Mouse (Mus musculus): ENCODE measurements around the gene Reps2. TPM values are rescaled to one million over a fixed set of nuclear protein-coding genes. Genes with fewer than 3 reads are reported as not detected.

The Reps2 gene
- polyA plus RNA-seq, 1 experiment from 2014 or later = 0.09 TPM

DNA sequence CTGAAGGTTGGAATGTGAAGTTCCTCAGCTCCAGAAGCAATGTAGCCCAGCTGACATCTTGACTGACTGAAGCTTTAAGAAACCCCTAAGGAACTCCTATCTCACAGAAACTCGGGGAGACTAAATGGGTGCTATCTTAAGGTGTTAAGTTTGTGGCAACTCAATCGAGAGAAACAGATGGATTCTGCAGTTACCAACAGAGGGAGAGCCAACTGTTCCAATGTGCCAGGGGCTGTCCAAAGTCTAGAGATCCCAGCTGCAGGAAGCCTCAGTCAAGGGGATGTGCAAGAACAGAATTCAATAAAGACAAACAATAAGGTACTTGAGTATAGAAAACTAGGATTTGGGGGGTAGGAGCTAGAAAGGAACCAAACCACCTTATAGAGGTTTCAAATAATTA is 8.3 kb downstream of the Reps2 start:
- no peaks in the 10 kb centered on the region for H3K36me3 ChIP-seq (replicated peaks)
- H3K27ac ChIP-seq = no peak overlapping the region
- WGBS = 66% methylated on average over 2 of the region's 2 CpGs
- no peaks in the 10 kb centered on the region for H3K9me3 ChIP-seq
- no peak overlapping the region for H3K4me3 ChIP-seq
- H3K27me3 ChIP-seq (ENCODE audit: poor library complexity, severe bottlenecking) = peaks cover 82% of the 10 kb centered on the region
- no peak for DNase-seq (ENCODE audit: extremely low spot score, low spot score)
- no peaks in the 10 kb centered on the region for H3K4me1 ChIP-seq

DNA sequence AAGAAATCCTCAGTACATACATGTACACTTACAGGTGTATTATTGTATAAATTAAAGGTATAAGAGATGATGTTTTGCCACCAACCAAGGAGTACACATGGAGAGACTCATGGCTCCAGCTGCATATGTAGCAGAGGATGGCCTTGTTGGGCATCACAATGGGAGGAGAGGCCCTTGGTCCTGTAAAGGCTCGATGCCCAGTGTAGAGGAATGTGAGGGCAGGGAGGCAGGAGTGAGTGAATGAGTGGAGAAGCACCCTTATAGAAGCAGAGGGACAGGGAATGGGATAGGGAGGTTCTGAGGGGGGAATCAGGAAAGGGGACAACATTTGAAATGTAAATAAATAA is 21.4 kb downstream of the Reps2 start:
- WGBS = 72% methylated on average over 1 of the region's 1 CpGs
- H3K4me3 ChIP-seq = no peak overlapping the region
- H3K4me1 ChIP-seq = no peaks in the 10 kb centered on the region
- no peaks in the 10 kb centered on the region for H3K9me3 ChIP-seq
- no peak overlapping the region for H3K27ac ChIP-seq
- H3K27me3 ChIP-seq (ENCODE audit: poor library complexity, severe bottlenecking) = peaks cover 35% of the 10 kb centered on the region
- H3K36me3 ChIP-seq (replicated peaks) = no peaks in the 10 kb centered on the region
- DNase-seq (ENCODE audit: extremely low spot score, low spot score) = no peak

DNA sequence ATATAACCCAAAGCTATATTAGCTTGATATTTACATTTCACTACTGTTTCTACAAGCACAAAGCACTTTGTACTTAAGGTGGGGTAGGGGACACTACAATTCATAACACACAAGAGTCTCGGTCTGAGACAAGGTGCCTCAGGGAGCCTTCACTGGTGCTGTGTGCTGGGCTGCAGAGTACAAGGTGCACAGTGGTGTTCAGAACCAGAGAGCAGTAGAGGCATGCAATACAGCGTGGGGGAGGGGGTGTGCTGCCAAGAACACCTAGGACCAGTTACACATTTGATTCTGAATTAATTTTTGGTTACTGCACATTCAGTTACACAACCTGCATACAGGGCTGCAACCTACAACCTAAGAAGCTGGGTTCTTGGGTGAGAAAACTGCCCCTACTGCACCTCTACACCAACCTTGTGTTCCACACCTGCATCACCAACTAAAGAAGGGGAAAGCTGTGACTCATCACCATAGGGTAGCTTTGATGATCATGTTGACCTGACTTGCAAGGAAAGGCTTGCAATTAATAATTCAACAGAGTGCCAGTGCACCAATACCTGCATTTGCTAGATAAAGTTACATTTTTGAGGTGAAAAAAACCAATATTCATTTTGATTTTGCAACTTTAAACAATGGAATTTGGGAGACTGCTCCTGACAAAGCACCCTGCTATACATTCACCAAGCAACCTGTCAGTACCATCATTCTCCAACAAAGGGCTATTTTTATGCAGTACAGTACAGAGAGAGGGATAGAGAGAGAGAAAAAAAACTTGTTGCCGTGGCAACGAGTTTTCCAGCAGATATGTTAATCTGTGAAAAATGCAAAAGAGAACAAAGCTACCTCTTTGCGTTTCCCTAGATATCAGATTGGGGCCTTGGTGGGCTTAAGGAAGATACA is 22.0 kb downstream of the Reps2 start:
- no peaks in the 10 kb centered on the region for H3K36me3 ChIP-seq (replicated peaks)
- no peaks in the 10 kb centered on the region for H3K4me1 ChIP-seq
- no peak for DNase-seq (ENCODE audit: extremely low spot score, low spot score)
- H3K9me3 ChIP-seq = no peaks in the 10 kb centered on the region
- peaks cover 35% of the 10 kb centered on the region for H3K27me3 ChIP-seq (ENCODE audit: poor library complexity, severe bottlenecking)
- no peak overlapping the region for H3K27ac ChIP-seq
- H3K4me3 ChIP-seq = no peak overlapping the region
- 82% methylated on average over 5 of the region's 5 CpGs for WGBS

- Histone ChIP-seq H3K27me3 (ENCODE audit: poor library complexity, severe bottlenecking) (peaks cover 46% of the 10 kb centered on the region), H3K27ac (no peak overlapping the region), H3K4me3 (no peak overlapping the region), H3K4me1 (no peaks in the 10 kb centered on the region), H3K9me3 (no peaks in the 10 kb centered on the region), H3K36me3 (replicated peaks) (no peaks in the 10 kb centered on the region)
- WGBS = 87% methylated on average over 2 of the region's 2 CpGs
- no peak for DNase-seq (ENCODE audit: extremely low spot score, low spot score)
These were observed 23.7 kb downstream of the Reps2 start for GRCm38 (mm10) chrX:162619705-162620104.

GRCm38 (mm10) chrX:162618547-162618946 is 24.9 kb downstream of the Reps2 start:
- Histone ChIP-seq H3K27ac (no peak overlapping the region), H3K9me3 (no peaks in the 10 kb centered on the region), H3K27me3 (ENCODE audit: poor library complexity, severe bottlenecking) (peaks cover 55% of the 10 kb centered on the region), H3K36me3 (replicated peaks) (no peaks in the 10 kb centered on the region), H3K4me3 (no peak overlapping the region), H3K4me1 (no peaks in the 10 kb centered on the region)
- 90% methylated on average over 3 of the region's 3 CpGs for WGBS
- no peak for DNase-seq (ENCODE audit: extremely low spot score, low spot score)

DNA sequence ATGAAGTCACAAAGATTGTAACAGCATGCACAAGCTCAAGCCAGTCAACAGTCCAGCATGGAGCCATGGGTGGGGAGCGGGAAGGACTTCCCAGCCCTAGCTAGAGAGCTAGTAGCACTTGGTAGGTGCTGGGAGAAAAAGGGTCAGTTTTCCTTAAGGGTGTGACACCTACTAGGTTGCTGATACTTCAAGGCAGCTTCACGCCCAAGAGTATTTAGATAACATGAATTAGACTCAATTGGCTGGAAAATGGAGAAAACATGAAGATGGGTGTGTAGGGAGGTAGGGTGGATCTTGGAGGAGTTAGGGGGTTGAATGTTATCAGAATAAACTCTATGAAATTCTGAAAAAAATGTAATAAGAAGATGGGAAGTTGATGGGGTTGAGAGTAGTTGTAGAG is 37.3 kb downstream of the Reps2 start:
- Histone ChIP-seq H3K36me3 (replicated peaks) (no peaks in the 10 kb centered on the region), H3K27ac (no peak overlapping the region), H3K9me3 (no peaks in the 10 kb centered on the region), H3K4me3 (no peak overlapping the region), H3K4me1 (no peaks in the 10 kb centered on the region), H3K27me3 (ENCODE audit: poor library complexity, severe bottlenecking) (peaks cover 67% of the 10 kb centered on the region)
- DNase-seq (ENCODE audit: extremely low spot score, low spot score) = no peak
- 87% methylated on average over 2 of the region's 2 CpGs for WGBS

DNA sequence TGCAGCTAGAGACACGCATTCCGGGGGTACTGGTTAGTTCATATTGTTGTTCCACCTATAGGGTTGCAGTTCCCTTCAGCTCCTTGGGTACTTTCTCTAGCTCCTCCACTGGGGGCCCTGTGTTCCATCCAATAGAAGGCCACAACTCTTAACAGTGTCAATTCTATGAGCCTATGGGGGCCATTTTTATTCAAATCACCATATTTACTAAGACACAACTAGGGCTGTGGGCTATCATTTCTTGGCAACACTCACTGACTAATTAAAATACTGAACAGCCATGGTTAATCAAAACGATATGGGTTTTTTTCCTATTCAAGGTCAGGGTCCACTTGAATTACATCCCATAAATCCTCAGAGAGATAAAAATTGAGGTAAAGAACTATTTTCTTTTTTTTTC is 43.8 kb downstream of the Reps2 start:
- no peak overlapping the region for H3K27ac ChIP-seq
- H3K36me3 ChIP-seq (replicated peaks) = no peaks in the 10 kb centered on the region
- no peak for DNase-seq (ENCODE audit: extremely low spot score, low spot score)

DNA sequence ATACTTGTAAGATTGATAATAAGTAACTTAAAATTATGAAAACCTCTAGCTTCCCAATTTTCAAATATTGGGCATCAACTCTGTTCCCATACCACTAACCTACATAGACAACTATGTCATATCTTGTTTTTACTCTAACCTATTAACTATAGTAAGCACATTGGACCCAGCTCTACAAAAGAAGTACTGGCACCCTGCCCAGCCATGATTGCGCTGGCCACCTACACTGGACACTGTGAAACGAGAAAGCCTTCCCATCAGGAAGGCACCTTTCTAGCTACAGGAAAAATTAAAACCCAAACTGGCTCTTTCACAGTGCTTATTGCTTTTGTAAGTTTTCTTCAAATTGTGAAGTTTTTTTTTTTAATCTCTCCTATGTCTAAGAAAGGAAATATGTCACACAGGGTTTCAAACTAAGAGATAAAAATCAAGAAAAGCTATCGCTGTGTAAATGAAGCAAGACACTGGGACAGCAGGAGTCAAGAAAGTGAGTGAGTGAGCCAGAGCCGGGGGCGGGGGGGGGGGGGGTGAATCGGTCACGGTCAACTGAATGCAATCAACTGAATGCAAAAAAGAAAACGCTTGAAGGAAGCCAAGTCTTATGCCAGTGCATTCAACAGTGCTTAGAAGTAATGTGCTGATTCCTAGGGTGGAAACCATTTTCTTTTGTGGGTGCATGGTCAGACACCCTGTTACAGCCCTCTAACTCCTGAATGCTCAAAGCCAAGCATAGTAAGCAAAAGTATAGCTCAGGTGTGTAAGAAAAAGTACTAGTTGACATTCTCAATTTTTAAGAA is 52.2 kb downstream of the Reps2 start:
- H3K9me3 ChIP-seq = no peaks in the 10 kb centered on the region
- no peak overlapping the region for H3K4me3 ChIP-seq
- peaks cover 61% of the 10 kb centered on the region for H3K27me3 ChIP-seq (ENCODE audit: poor library complexity, severe bottlenecking)
- no peak for DNase-seq (ENCODE audit: extremely low spot score, low spot score)
- no peaks in the 10 kb centered on the region for H3K4me1 ChIP-seq
- no peak overlapping the region for H3K27ac ChIP-seq
- 61% methylated on average over 8 of the region's 8 CpGs for WGBS
- no peaks in the 10 kb centered on the region for H3K36me3 ChIP-seq (replicated peaks)

More for the DNA sequence above, 43.8 kb downstream of the Reps2 start:
- H3K9me3 ChIP-seq = no peaks in the 10 kb centered on the region
- H3K27me3 ChIP-seq (ENCODE audit: poor library complexity, severe bottlenecking) = peaks cover 42% of the 10 kb centered on the region
- 98% methylated on average over 3 of the region's 3 CpGs for WGBS
- no peaks in the 10 kb centered on the region for H3K4me1 ChIP-seq
- H3K4me3 ChIP-seq = no peak overlapping the region

GRCm38 (mm10) chrX:162590145-162590790 is 53.2 kb downstream of the Reps2 start:
- no peak for DNase-seq (ENCODE audit: extremely low spot score, low spot score)
- peaks cover 63% of the 10 kb centered on the region for H3K27me3 ChIP-seq (ENCODE audit: poor library complexity, severe bottlenecking)
- no peaks in the 10 kb centered on the region for H3K36me3 ChIP-seq (replicated peaks)
- 80% methylated on average over 6 of the region's 6 CpGs for WGBS
- H3K4me1 ChIP-seq = no peaks in the 10 kb centered on the region
- no peak overlapping the region for H3K27ac ChIP-seq
- H3K9me3 ChIP-seq = no peaks in the 10 kb centered on the region
- H3K4me3 ChIP-seq = no peak overlapping the region

DNA sequence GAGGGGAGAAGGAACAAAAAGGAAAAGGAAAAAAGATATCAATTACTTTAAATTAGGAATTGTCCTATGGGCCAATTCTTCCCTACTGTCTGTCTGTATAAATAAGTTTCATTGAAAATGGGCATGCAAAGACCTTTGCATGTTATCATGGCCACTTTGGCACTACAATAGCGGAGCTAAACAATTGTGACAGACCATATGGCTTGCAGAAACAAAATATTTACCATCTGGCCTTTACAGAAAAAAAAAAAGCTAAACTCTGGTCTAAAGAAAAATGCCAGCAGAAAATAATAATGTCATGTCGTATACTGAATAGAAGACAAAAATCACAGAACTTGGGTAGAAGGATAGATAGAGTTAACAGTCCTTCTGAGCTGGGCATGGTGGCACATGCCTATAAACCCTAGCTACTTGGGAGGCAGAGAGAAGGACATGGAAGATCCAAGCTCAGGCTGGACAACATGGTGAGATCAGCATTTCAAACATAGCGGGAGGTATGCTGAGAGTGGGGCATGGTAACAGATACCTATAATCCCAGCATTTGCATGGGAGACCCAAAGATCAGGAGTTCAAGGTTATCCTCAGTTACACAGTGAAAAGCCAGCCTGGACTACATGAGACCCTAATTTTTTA is 54.2 kb downstream of the Reps2 start:
- WGBS = 84% methylated on average over 3 of the region's 3 CpGs
- no peaks in the 10 kb centered on the region for H3K36me3 ChIP-seq (replicated peaks)
- DNase-seq (ENCODE audit: extremely low spot score, low spot score) = no peak

DNA sequence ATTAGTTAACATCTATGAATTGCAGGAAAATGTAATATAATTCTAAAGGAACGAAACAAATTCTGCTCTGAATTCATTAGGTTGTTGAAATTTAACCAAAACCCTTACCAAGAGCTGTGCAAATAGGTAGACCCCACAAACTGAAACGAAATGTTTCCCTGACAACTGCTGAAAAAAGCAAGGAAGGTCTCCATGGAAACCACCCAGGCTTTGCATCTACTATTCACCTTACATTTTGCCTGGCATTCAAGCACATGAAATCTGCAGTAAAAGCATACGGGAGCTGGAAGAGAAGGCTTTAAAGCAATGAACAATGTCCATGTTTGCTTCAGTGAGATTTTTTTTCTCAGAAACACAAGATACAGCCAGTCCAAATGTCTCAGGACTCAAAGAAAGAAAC is 59.1 kb downstream of the Reps2 start:
- Histone ChIP-seq H3K27me3 (ENCODE audit: poor library complexity, severe bottlenecking) (peaks cover 89% of the 10 kb centered on the region), H3K4me3 (no peak overlapping the region), H3K36me3 (replicated peaks) (no peaks in the 10 kb centered on the region), H3K4me1 (no peaks in the 10 kb centered on the region), H3K27ac (no peak overlapping the region), H3K9me3 (no peaks in the 10 kb centered on the region)
- WGBS = 54% methylated on average over 3 of the region's 3 CpGs
- no peak for DNase-seq (ENCODE audit: extremely low spot score, low spot score)

More for the DNA sequence above, 54.2 kb downstream of the Reps2 start:
- Histone ChIP-seq H3K4me1 (no peaks in the 10 kb centered on the region), H3K9me3 (no peaks in the 10 kb centered on the region), H3K27me3 (ENCODE audit: poor library complexity, severe bottlenecking) (peaks cover 72% of the 10 kb centered on the region), H3K4me3 (no peak overlapping the region), H3K27ac (no peak overlapping the region)

- Histone ChIP-seq H3K27me3 (ENCODE audit: poor library complexity, severe bottlenecking) (peaks cover 89% of the 10 kb centered on the region), H3K4me3 (no peak overlapping the region), H3K27ac (no peak overlapping the region), H3K36me3 (replicated peaks) (no peaks in the 10 kb centered on the region), H3K4me1 (no peaks in the 10 kb centered on the region), H3K9me3 (no peaks in the 10 kb centered on the region)
- no peak for DNase-seq (ENCODE audit: extremely low spot score, low spot score)
- 85% methylated on average over 3 of the region's 3 CpGs for WGBS
These were observed 62.9 kb downstream of the Reps2 start for GRCm38 (mm10) chrX:162580521-162580920.
